Mouse (Mus musculus) forebrain, embryonic 11.5 days (tissue): ENCODE data around the gene Arhgap5. TPM values are rescaled to one million over a fixed set of nuclear protein-coding genes. Genes with fewer than 3 reads are reported as not detected.

ENCODE experiments used
- ATAC-seq: fragments of 200-750 bp; cut with Nextera tagmentation; replicated peaks from 2 replicates; pipeline ENCODE4 v1.8.0; 2017; ENCODE audit warnings: moderate TSS enrichment; ENCODE audit not compliant: low FRiP score
- DNase-seq: peaks from one replicate; pipeline ENCODE4 v3.0.0-alpha.2; 2017; ENCODE audit warnings: low spot score
- H3K27ac ChIP-seq: fragments of 300-500 bp; sonication (generic); 2 replicates; pipeline ENCODE4 v1.5.1; 2014; ENCODE audit warnings: low read depth, low read length
- H3K27me3 ChIP-seq: fragments of 300-500 bp; sonication (generic); 2 replicates; pipeline ENCODE4 v1.6.1; 2014; ENCODE audit warnings: mild to moderate bottlenecking, low read length, mixed read lengths; ENCODE audit not compliant: control insufficient read depth, insufficient read depth
- H3K36me3 ChIP-seq: fragments of 300-500 bp; sonication (generic); 2 replicates; pipeline ENCODE4 v1.6.1; 2014; ENCODE audit warnings: mild to moderate bottlenecking, low read length, moderate library complexity, mixed read lengths; ENCODE audit not compliant: control insufficient read depth, insufficient read depth
- H3K4me1 ChIP-seq: fragments of 300-500 bp; sonication (generic); replicated peaks from 2 replicates; pipeline ENCODE4 v1.6.1; 2014; ENCODE audit warnings: low read length, mixed read lengths; ENCODE audit not compliant: control insufficient read depth, insufficient read depth
- H3K4me2 ChIP-seq: fragments of 300-500 bp; sonication (generic); 2 replicates; pipeline ENCODE4 v1.6.1; 2014; ENCODE audit warnings: low read depth, mild to moderate bottlenecking, low read length, moderate library complexity, mixed read lengths; ENCODE audit not compliant: severe bottlenecking
- H3K4me3 ChIP-seq: fragments of 300-500 bp; sonication (generic); 2 replicates; pipeline ENCODE4 v1.5.1; 2014; ENCODE audit warnings: low read depth, low read length
- H3K9ac ChIP-seq: fragments of 300-500 bp; sonication (generic); 2 replicates; pipeline ENCODE4 v1.6.1; 2014; ENCODE audit warnings: low read length
- H3K9me3 ChIP-seq: fragments of 300-500 bp; sonication (generic); 2 replicates; pipeline ENCODE4 v1.6.1; 2016; ENCODE audit warnings: low read length, mixed read lengths; ENCODE audit not compliant: control insufficient read depth
- WGBS: fragments of 180-500 bp; shearing (Covaris S2); extraction: QIAGEN DNeasy Blood & Tissue Kit; methylation state at CpG from one replicate; pipeline ENCODE4 v1.1.7; 2014; 5-methylcytosine and 5-hydroxymethylcytosine counted together
- polyA plus RNA-seq: library from polyadenylated mRNA; unstranded; fragments of >200 nt; fragmentation: Nextera tagmentation; extraction: Ambion mirVana; gene quantifications from 2 replicates; pipeline ENCODE4 v1.2.1, GENCODE M21; 2014

The Arhgap5 gene
- polyA plus RNA-seq, 1 experiment from 2014 or later = 71.6 TPM

- ATAC-seq (peak; percentile 28), DNase-seq (peak; percentile 85)
- Histone ChIP-seq H3K27me3 (no peaks in the 10 kb centered on the region), H3K4me1 (peaks cover 2% of the 10 kb centered on the region; the same call in 1 of the 2 replicates), H3K36me3 (no peaks in the 10 kb centered on the region), H3K9me3 (no peaks in the 10 kb centered on the region), H3K27ac (peak overlapping the region; percentile 99), H3K4me3 (peak overlapping the region; percentile 96), H3K4me2 (peak overlapping the region; percentile 76), H3K9ac (peak overlapping the region; percentile 99)
- WGBS = under 1% methylated on average over 67 of the region's 78 CpGs
Observed at GRCm38 (mm10) chr12:52504331-52505181, 784 bp downstream of the Arhgap5 start.

- 91% methylated on average over 2 of the region's 2 CpGs for WGBS
- H3K9me3 ChIP-seq = no peaks in the 10 kb centered on the region
- no peaks in the 10 kb centered on the region for H3K4me1 ChIP-seq
- no peak overlapping the region for H3K4me2 ChIP-seq
- H3K27ac ChIP-seq = no peak overlapping the region
- ATAC-seq (no peak), DNase-seq (no peak)
- no peak overlapping the region for H3K9ac ChIP-seq
- H3K4me3 ChIP-seq = no peak overlapping the region
- no peaks in the 10 kb centered on the region for H3K27me3 ChIP-seq
- H3K36me3 ChIP-seq = no peaks in the 10 kb centered on the region; the same call in 1 of the 2 replicates
Observed at GRCm38 (mm10) chr12:52524699-52525098, 20.9 kb downstream of the Arhgap5 start.

- DNase-seq = no peak
- H3K4me2 ChIP-seq = no peak overlapping the region
- H3K9ac ChIP-seq = no peak overlapping the region
- no peak for ATAC-seq
- no peaks in the 10 kb centered on the region for H3K27me3 ChIP-seq
- H3K4me3 ChIP-seq = no peak overlapping the region
- WGBS = 93% methylated on average over 1 of the region's 1 CpGs
- H3K9me3 ChIP-seq = no peaks in the 10 kb centered on the region
- no peak overlapping the region for H3K27ac ChIP-seq
- H3K4me1 ChIP-seq = no peaks in the 10 kb centered on the region
- no peaks in the 10 kb centered on the region; the same call in 1 of the 2 replicates for H3K36me3 ChIP-seq
Observed at GRCm38 (mm10) chr12:52525486-52525885, 21.7 kb downstream of the Arhgap5 start.

- Histone ChIP-seq H3K27me3 (no peaks in the 10 kb centered on the region), H3K9me3 (no peaks in the 10 kb centered on the region), H3K9ac (no peak overlapping the region), H3K4me3 (no peak overlapping the region), H3K4me2 (no peak overlapping the region), H3K4me1 (no peaks in the 10 kb centered on the region), H3K27ac (no peak overlapping the region), H3K36me3 (no peaks in the 10 kb centered on the region)
- no peak for DNase-seq
- ATAC-seq = no peak
- 92% methylated on average over 3 of the region's 3 CpGs for WGBS
Observed at GRCm38 (mm10) chr12:52529740-52530139, 26.0 kb downstream of the Arhgap5 start.

- Histone ChIP-seq H3K36me3 (no peaks in the 10 kb centered on the region), H3K27me3 (no peaks in the 10 kb centered on the region), H3K9me3 (no peaks in the 10 kb centered on the region), H3K4me3 (no peak overlapping the region), H3K27ac (no peak overlapping the region), H3K9ac (no peak overlapping the region), H3K4me2 (no peak overlapping the region), H3K4me1 (no peaks in the 10 kb centered on the region)
- DNase-seq = no peak
- WGBS = 92% methylated on average over 4 of the region's 4 CpGs
- no peak for ATAC-seq
Observed at GRCm38 (mm10) chr12:52541294-52541693, 37.5 kb downstream of the Arhgap5 start.

GRCm38 (mm10) chr12:52544532-52544931 lies 40.8 kb downstream of the Arhgap5 start:
- Histone ChIP-seq H3K9ac (no peak overlapping the region), H3K36me3 (no peaks in the 10 kb centered on the region), H3K27ac (no peak overlapping the region), H3K4me2 (no peak overlapping the region), H3K4me3 (no peak overlapping the region), H3K27me3 (no peaks in the 10 kb centered on the region), H3K4me1 (no peaks in the 10 kb centered on the region), H3K9me3 (no peaks in the 10 kb centered on the region)
- 93% methylated on average over 3 of the region's 3 CpGs for WGBS
- no peak for ATAC-seq
- DNase-seq = no peak

- Histone ChIP-seq H3K9ac (no peak overlapping the region), H3K27me3 (no peaks in the 10 kb centered on the region), H3K4me2 (no peak overlapping the region), H3K9me3 (no peaks in the 10 kb centered on the region), H3K36me3 (no peaks in the 10 kb centered on the region; the same call in 1 of the 2 replicates), H3K4me1 (no peaks in the 10 kb centered on the region), H3K27ac (no peak overlapping the region), H3K4me3 (no peak overlapping the region)
- ATAC-seq (no peak), DNase-seq (no peak)
- 95% methylated on average over 2 of the region's 2 CpGs for WGBS
Observed at GRCm38 (mm10) chr12:52552085-52552484, 48.3 kb downstream of the Arhgap5 start.

- H3K4me3 ChIP-seq = no peak overlapping the region
- WGBS = 92% methylated on average over 3 of the region's 3 CpGs
- H3K4me1 ChIP-seq = no peaks in the 10 kb centered on the region
- DNase-seq = no peak
- H3K27me3 ChIP-seq = no peaks in the 10 kb centered on the region
- peaks cover 2% of the 10 kb centered on the region; the same call in 1 of the 2 replicates for H3K36me3 ChIP-seq
- no peaks in the 10 kb centered on the region for H3K9me3 ChIP-seq
- no peak overlapping the region for H3K27ac ChIP-seq
- no peak for ATAC-seq
- H3K4me2 ChIP-seq = no peak overlapping the region
- H3K9ac ChIP-seq = no peak overlapping the region
Observed at GRCm38 (mm10) chr12:52555188-52555876, 51.6 kb downstream of the Arhgap5 start.
